ENCODE assay signal across 8 mouse cellular contexts in genomic region chr12:117385072-117385666, GRCm38 (mm10).
DNase-seq lines count a peak whose midpoint lies in the region; ATAC-seq and TF ChIP-seq lines count a peak whose summit lies in the region.

No protein-coding gene starts in this region.

- no peak for TF ChIP-seq POLR2A in thymus, adult 2 months (IDR thresholded peaks at IDR 0.05; ENCODE audit: control insufficient read depth, extremely low read depth, insufficient read depth, low read length, poor library complexity)

- no peak overlapping the region for H3K27ac ChIP-seq in forebrain, embryonic 12.5 days
- H3K27ac ChIP-seq in layer of hippocampus, adult 2 months, result no peak overlapping the region
- no peak overlapping the region for H3K27ac ChIP-seq in lung, embryonic 14.5 days (ENCODE audit: low read depth)
- no peak overlapping the region for H3K27ac ChIP-seq in thymus, adult 2 months (ENCODE audit: control insufficient read depth, insufficient read depth, low read length)

- peak; percentile 76 for ATAC-seq in forebrain, embryonic 12.5 days (ENCODE audit: low FRiP score)
- ATAC-seq in lung, embryonic 14.5 days (ENCODE audit: insufficient read depth), result peak; percentile 72

- no peak overlapping the region for H3K4me3 ChIP-seq in E14TG2a.4 (replicated peaks; ENCODE audit: low read length)
- H3K4me3 ChIP-seq in forebrain, embryonic 12.5 days (replicated peaks), result no peak overlapping the region
- no peak overlapping the region for H3K4me3 ChIP-seq in layer of hippocampus, adult 2 months
- H3K4me3 ChIP-seq in lung, embryonic 14.5 days (ENCODE audit: low read depth, low read length), result no peak overlapping the region
- H3K4me3 ChIP-seq in thymus, adult 2 months (ENCODE audit: control insufficient read depth, insufficient read depth, low read length), result no peak overlapping the region

- H3K36me3 ChIP-seq in E14TG2a.4 (ENCODE audit: insufficient read depth, low read length), result no peaks in the 10 kb centered on the region
- H3K36me3 ChIP-seq in forebrain, embryonic 12.5 days (replicated peaks), result no peaks in the 10 kb centered on the region
- H3K36me3 ChIP-seq in lung, embryonic 14.5 days (ENCODE audit: insufficient read depth), result no peaks in the 10 kb centered on the region
- H3K36me3 ChIP-seq in thymus, adult 2 months (ENCODE audit: control insufficient read depth, insufficient read depth, low read length), result no peaks in the 10 kb centered on the region

- no peak overlapping the region for H3K9ac ChIP-seq in forebrain, embryonic 12.5 days
- H3K9ac ChIP-seq in lung, embryonic 14.5 days, result no peak overlapping the region

- no peaks in the 10 kb centered on the region for H3K9me3 ChIP-seq in E14TG2a.4 (ENCODE audit: low read length)
- H3K9me3 ChIP-seq in forebrain, embryonic 12.5 days, result no peaks in the 10 kb centered on the region
- no peaks in the 10 kb centered on the region for H3K9me3 ChIP-seq in lung, embryonic 14.5 days (ENCODE audit: low read depth, low read length)

- peak; percentile 3 for DNase-seq in c-Kit-negative CD71-positive TER-119-positive erythroid progenitor cells, embryonic 14.5 days (ENCODE audit: low read depth, low spot score)
- peak; percentile 89 for DNase-seq in heart, postnatal 4 days
- DNase-seq in layer of hippocampus, adult 2 months (ENCODE audit: low spot score in 2 of 2), result peak; percentile 63 to 84
- DNase-seq in lung, embryonic 14.5 days, result peak; percentile 96
- peak; percentile 44 for DNase-seq in ovary, postnatal 10 days (ENCODE audit: low spot score)
- DNase-seq in thymus, adult 2 months, result peak; percentile 77

- H3K4me2 ChIP-seq in forebrain, embryonic 12.5 days, result no peak overlapping the region
- H3K4me2 ChIP-seq in lung, embryonic 14.5 days, result no peak overlapping the region

- no peaks in the 10 kb centered on the region for H3K4me1 ChIP-seq in E14TG2a.4 (replicated peaks; ENCODE audit: low read depth, low read length)
- H3K4me1 ChIP-seq in forebrain, embryonic 12.5 days, result no peaks in the 10 kb centered on the region
- no peaks in the 10 kb centered on the region for H3K4me1 ChIP-seq in lung, embryonic 14.5 days (ENCODE audit: insufficient read depth)
- H3K4me1 ChIP-seq in thymus, adult 2 months (replicated peaks; ENCODE audit: control insufficient read depth, insufficient read depth, low read length), result no peaks in the 10 kb centered on the region

- 0 out of 2 replicates have a peak, but pooled peaks cover 2% of the 10 kb centered on the region for H3K27me3 ChIP-seq in E14TG2a.4 (ENCODE audit: insufficient read depth, low read length)
- peaks cover 22% of the 10 kb centered on the region for H3K27me3 ChIP-seq in forebrain, embryonic 12.5 days
- no peaks in the 10 kb centered on the region for H3K27me3 ChIP-seq in lung, embryonic 14.5 days (ENCODE audit: insufficient read depth, low read length)
- no peaks in the 10 kb centered on the region for H3K27me3 ChIP-seq in thymus, adult 2 months (ENCODE audit: control insufficient read depth, insufficient read depth, low read length)

- 13% methylated on average over 6 of the region's 6 CpGs for whole genome bisulfite sequencing in forebrain, embryonic 12.5 days
- 17% methylated on average over 6 of the region's 6 CpGs for WGBS in lung, embryonic 14.5 days
- WGBS in thymus, adult 2 months, result 18% methylated on average over 6 of the region's 6 CpGs

- peak; percentile 31 for TF ChIP-seq CTCF in E14TG2a.4 (conservative IDR thresholded peaks at IDR 0.05; ENCODE audit: low read length)
- TF ChIP-seq CTCF in layer of hippocampus, adult 2 months (conservative IDR thresholded peaks at IDR 0.05), result peak; percentile 91
- TF ChIP-seq CTCF in lung, embryonic 14.5 days (IDR thresholded peaks at IDR 0.05; ENCODE audit: low read depth), result peak; percentile 97
- no peak for TF ChIP-seq CTCF in thymus, adult 2 months (IDR thresholded peaks at IDR 0.05; ENCODE audit: borderline replicate concordance, control insufficient read depth, extremely low read depth, insufficient read depth, low read length, poor library complexity)

Comparison
In these comparisons a context has a peak if more than half of its experiments do, and no peak if none do; other contexts are left out.
1. DNase-seq: peak in every context shown above with its lines; median percentile 96 in lung, embryonic 14.5 days; 89 in heart, postnatal 4 days; 77 in thymus, adult 2 months; 74 in layer of hippocampus, adult 2 months; 44 in ovary, postnatal 10 days; 3 in c-Kit-negative CD71-positive TER-119-positive erythroid progenitor cells, embryonic 14.5 days.